ENCODE assay signal across 20 mouse cellular contexts in genomic region chr8:60714724-60715123, GRCm38 (mm10).
A peak's percentile ranks its signal among the peaks of the same experiment; 100 is the strongest.
DNase-seq lines count a peak whose midpoint lies in the region; ATAC-seq lines count a peak whose summit lies in the region.
"Had no signal": no experiment of that assay in that cellular context is flagged by ENCODE, and none has a peak within 500 bp of the region (broad histone marks: within the 10 kb centered on the region; RNA-seq: fewer than 3 reads in every experiment).

No protein-coding gene starts in this region.

- DNase-seq in adrenal gland, postnatal 36 days = no peak
- DNase-seq in gastrocnemius, adult 8-10 months (ENCODE audit: low spot score in 2 of 2) = no peak
- no peak for DNase-seq in cerebellum, postnatal 36 days
- DNase-seq: adrenal gland, adult 8-10 months; adrenal gland, postnatal 14 days; B cell, adult 2 months; cerebellum, adult 11 months; cerebellum, adult 18-20 months; cerebellum, adult 8-10 months; cerebellum, adult 9-11 months; cerebellum, postnatal 14 days; embryo, embryonic 11 days had no signal

- peak; percentile 74 for ATAC-seq in common myeloid progenitor, adult 5-6 weeks (replicated peaks; ENCODE audit: low read depth, poor library complexity, severe bottlenecking)
- ATAC-seq in hematopoietic stem cell, adult 5-6 weeks (replicated peaks in 1 of 2; ENCODE audit: insufficient read depth in 1 of 2, low FRiP score in 2 of 2, low TSS enrichment in 1 of 2, low read depth in 1 of 2, poor library complexity in 2 of 2, severe bottlenecking in 2 of 2) = peak; percentile 92 to 94
- ATAC-seq in megakaryocyte progenitor cell, adult 5-6 weeks (replicated peaks; ENCODE audit: poor library complexity) = peak; percentile 96
- ATAC-seq: activated CD4-positive, CD25-positive, alpha-beta regulatory T cell, adult 4 months; CD4-positive, CD25-positive, alpha-beta regulatory T cell, adult 4 months; forebrain, embryonic 14.5 days; forebrain, embryonic 16.5 days; Patski had no signal
